Mouse (Mus musculus) myocyte (in vitro differentiated cells): ENCODE measurements around the gene Zpbp2. TPM values are rescaled to one million over a fixed set of nuclear protein-coding genes. Genes with fewer than 3 reads are reported as not detected.

ENCODE experiments used
- H3K27me3 ChIP-seq: one replicate; pipeline ENCODE4 v1.6.1; 2011; ENCODE audit not compliant: control insufficient read depth, insufficient read depth, insufficient read length
- H3K36me3 ChIP-seq: one replicate; pipeline ENCODE4 v1.6.1; 2011; ENCODE audit not compliant: control insufficient read depth, insufficient read depth
- H3K4me2 ChIP-seq: one replicate; pipeline ENCODE4 v1.6.1; 2011; ENCODE audit warnings: low read depth, control low read depth
- H3K4me3 ChIP-seq: one replicate; pipeline ENCODE4 v1.5.1; 2011; ENCODE audit warnings: mild to moderate bottlenecking, control low read depth, moderate library complexity
- H3K79me2 ChIP-seq: one replicate; pipeline ENCODE4 v1.6.1; 2011; ENCODE audit not compliant: control insufficient read depth, insufficient read depth
- H3ac ChIP-seq: one replicate; pipeline ENCODE4 v1.6.1; 2011; ENCODE audit not compliant: control insufficient read depth, insufficient read length
- CEBPB ChIP-seq: IDR thresholded peaks from 2 replicates; pipeline ENCODE4 v1.6.1; 2011; ENCODE audit warnings: mild to moderate bottlenecking, moderate library complexity; ENCODE audit not compliant: poor library complexity, insufficient read depth, severe bottlenecking
- E2F4 ChIP-seq: IDR thresholded peaks from one replicate; pipeline ENCODE4 v1.6.1; 2011; ENCODE audit warnings: mild to moderate bottlenecking, control low read depth, moderate library complexity; ENCODE audit not compliant: insufficient read depth
- MAX ChIP-seq: IDR thresholded peaks from one replicate; pipeline ENCODE4 v1.6.1; 2011; ENCODE audit warnings: low read depth, mild to moderate bottlenecking, control low read depth
- MYOD1 ChIP-seq, 3 experiments: IDR thresholded peaks; one replicate each; pipeline ENCODE4 v1.6.1; 2011; ENCODE audit warnings: control low read depth in 2 of 3, low read depth in 2 of 3, mild to moderate bottlenecking in 2 of 3, moderate library complexity in 1 of 3; ENCODE audit not compliant: insufficient read length in 2 of 3, control insufficient read depth in 1 of 3
- MYOG ChIP-seq, 3 experiments: IDR thresholded peaks; one replicate each; pipeline ENCODE4 v1.6.1; 2011; ENCODE audit warnings: control low read depth in 2 of 3, low read depth in 2 of 3, mild to moderate bottlenecking in 2 of 3; ENCODE audit not compliant: insufficient read length in 2 of 3, control insufficient read depth in 1 of 3, insufficient read depth in 1 of 3
- POLR2A ChIP-seq: IDR thresholded peaks from one replicate; pipeline ENCODE4 v1.6.1; 2011; ENCODE audit warnings: low read depth, mild to moderate bottlenecking, control low read depth, moderate library complexity; ENCODE audit not compliant: insufficient read length
- POLR2AphosphoS2 ChIP-seq: IDR thresholded peaks from one replicate; pipeline ENCODE4 v1.6.1; 2011; ENCODE audit warnings: low read depth, control low read depth; ENCODE audit not compliant: insufficient read length
- REST ChIP-seq: IDR thresholded peaks from one replicate; pipeline ENCODE4 v1.6.1; 2011; ENCODE audit warnings: mild to moderate bottlenecking, control low read depth, moderate library complexity; ENCODE audit not compliant: insufficient read depth, insufficient read length
- SRF ChIP-seq: IDR thresholded peaks from one replicate; pipeline ENCODE4 v1.6.1; 2011; ENCODE audit warnings: low read depth; ENCODE audit not compliant: control insufficient read depth, insufficient read length
- TCF12 ChIP-seq: IDR thresholded peaks from one replicate; pipeline ENCODE4 v1.6.1; 2011; ENCODE audit warnings: mild to moderate bottlenecking, control low read depth; ENCODE audit not compliant: poor library complexity, insufficient read depth, severe bottlenecking
- TCF3 ChIP-seq: IDR thresholded peaks from one replicate; pipeline ENCODE4 v1.6.1; 2011; ENCODE audit warnings: low read depth, control low read depth; ENCODE audit not compliant: insufficient read length
- USF1 ChIP-seq: IDR thresholded peaks from one replicate; pipeline ENCODE4 v1.6.1; 2011; ENCODE audit warnings: low read depth, mild to moderate bottlenecking, control low read depth, moderate library complexity
- polyA plus RNA-seq: library from polyadenylated mRNA; unstranded; fragments of >200 nt; fragmentation: generic; extraction: Trizol; gene quantifications from one replicate; pipeline ENCODE4 v1.2.1, GENCODE M21; 2012; ENCODE audit warnings: missing spikeins

Gene Zpbp2
- polyA plus RNA-seq, 1 experiment, result not detected

DNA sequence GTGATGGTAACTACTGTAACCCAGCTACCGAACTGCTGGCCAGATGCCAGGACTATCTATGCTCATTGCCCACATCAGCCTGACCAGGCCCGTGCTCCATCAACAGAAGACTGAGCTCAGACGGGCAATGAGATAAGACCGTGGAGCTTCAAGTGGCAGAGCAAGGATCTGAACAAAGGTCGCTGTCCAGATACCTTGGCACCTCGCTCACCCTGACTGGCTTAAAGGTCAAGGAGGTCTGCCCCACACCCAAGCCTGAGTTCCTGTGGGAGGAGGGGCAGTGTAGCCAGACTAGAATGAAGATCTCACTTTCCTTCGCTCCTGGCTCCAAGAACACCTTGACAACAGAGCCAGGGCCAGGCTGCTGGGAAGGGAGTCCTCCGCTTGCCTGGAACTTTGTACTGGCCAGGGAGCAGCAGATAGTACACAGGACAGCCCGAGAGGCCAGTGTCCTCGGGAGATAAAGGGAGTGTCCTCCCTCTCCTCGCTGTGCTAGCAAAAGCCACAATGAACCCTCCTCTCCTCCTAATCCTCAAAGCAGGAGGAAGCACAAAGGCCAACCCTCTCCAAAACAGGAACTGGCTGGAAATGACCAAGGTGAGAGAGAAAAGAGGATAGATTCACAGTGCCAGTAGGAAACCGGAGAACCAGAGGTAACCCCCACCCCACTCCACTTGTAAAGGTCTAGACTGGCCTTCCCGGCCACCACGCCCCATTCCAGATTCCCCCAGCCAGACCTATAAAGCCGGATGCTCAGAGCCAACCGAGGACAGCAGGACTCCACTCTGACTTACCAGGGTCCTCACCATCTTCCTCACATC is 29.6 kb downstream of the Zpbp2 start:
- H3K4me3 ChIP-seq, result no peak overlapping the region
- no peak overlapping the region for H3ac ChIP-seq
- H3K4me2 ChIP-seq, result no peak overlapping the region
- TF ChIP-seq E2F4, result no peak
- no peak for TF ChIP-seq SRF
- no peak for TF ChIP-seq TCF3
- TF ChIP-seq POLR2A, result no peak
- no peak for TF ChIP-seq USF1
- no peak for TF ChIP-seq REST
- TF ChIP-seq TCF12, result no peak
- TF ChIP-seq CEBPB, result no peak
- no peak for TF ChIP-seq MYOD1 (IDR thresholded peaks at IDR 0.05; ENCODE audit: control insufficient read depth in 1 of 3, insufficient read length in 2 of 3, low read depth in 2 of 3)
- no peak for TF ChIP-seq MAX
- TF ChIP-seq MYOG (IDR thresholded peaks at IDR 0.05; ENCODE audit: control insufficient read depth in 1 of 3, insufficient read depth in 1 of 3, insufficient read length in 2 of 3, low read depth in 2 of 3), result no peak
- no peak for TF ChIP-seq POLR2AphosphoS2
- H3K79me2 ChIP-seq, result peaks cover 8% of the 10 kb centered on the region
- H3K36me3 ChIP-seq, result peaks cover 7% of the 10 kb centered on the region
- H3K27me3 ChIP-seq, result no peaks in the 10 kb centered on the region

DNA sequence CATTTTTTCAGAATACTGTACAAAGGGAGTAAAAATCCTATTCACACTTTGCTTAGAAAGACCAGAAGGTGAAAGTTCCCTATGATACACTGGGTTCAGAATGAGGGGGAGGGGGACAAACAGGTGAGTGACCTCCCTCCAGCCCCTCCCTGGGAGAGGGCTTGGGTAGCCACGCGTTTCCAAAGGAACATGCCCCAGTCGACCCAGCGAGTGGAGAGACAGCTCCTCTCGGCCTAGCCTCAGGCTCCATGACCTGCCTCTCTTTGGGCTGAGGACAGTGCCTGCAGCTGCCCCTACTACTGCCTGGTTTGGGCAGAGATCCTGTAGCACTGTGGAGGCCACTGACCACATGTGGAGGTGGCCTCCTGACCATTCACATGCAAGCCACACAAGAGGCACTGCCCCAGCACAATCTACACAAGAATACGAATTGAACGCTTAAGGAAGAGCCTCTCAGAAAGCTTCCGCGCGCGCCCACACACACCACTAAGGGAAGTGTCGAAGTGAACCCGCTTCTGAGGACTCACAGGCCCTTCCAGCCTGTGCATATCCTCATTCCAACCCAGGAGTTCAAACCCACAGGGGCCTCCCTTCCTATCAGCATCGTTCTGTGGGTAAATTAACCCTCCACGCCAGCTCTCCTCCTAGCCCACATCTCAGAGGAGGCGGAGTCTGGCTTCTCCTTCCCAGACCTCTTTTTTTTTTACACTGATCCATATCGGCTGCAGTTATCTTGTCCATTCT is 30.6 kb downstream of the Zpbp2 start:
- H3K79me2 ChIP-seq, result peaks cover 16% of the 10 kb centered on the region
- TF ChIP-seq TCF3 (no peak), MYOD1 (IDR thresholded peaks at IDR 0.05; ENCODE audit: control insufficient read depth in 1 of 3, insufficient read length in 2 of 3, low read depth in 2 of 3) (no peak), USF1 (no peak), POLR2A (no peak), MAX (no peak), TCF12 (no peak), SRF (no peak), MYOG (IDR thresholded peaks at IDR 0.05; ENCODE audit: control insufficient read depth in 1 of 3, insufficient read depth in 1 of 3, insufficient read length in 2 of 3, low read depth in 2 of 3) (no peak), E2F4 (no peak), POLR2AphosphoS2 (no peak), CEBPB (no peak), REST (no peak)
- no peaks in the 10 kb centered on the region for H3K27me3 ChIP-seq
- H3K4me3 ChIP-seq, result no peak overlapping the region
- no peak overlapping the region for H3K4me2 ChIP-seq
- H3K36me3 ChIP-seq, result peaks cover 7% of the 10 kb centered on the region
- no peak overlapping the region for H3ac ChIP-seq

DNA sequence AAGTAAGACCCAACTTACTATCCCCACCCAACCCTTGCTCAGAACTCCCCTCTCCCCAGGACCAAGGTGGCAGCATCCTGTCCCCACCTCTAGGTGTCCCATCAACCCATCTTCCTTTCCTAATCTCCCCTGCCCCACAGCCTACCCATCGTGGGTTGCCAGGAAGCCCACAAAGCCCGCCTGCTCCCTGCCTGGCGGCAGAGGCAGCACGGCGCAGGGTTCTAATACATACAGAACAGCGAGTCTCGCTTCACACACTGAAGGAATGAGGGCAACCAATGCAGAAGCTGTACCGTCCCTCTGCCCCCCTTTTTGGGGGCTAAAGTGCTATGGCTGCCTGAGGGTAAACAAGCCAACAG is 31.1 kb downstream of the Zpbp2 start:
- H3ac ChIP-seq, result no peak overlapping the region
- no peaks in the 10 kb centered on the region for H3K27me3 ChIP-seq
- H3K4me2 ChIP-seq, result no peak overlapping the region
- no peak for TF ChIP-seq REST
- TF ChIP-seq E2F4, result no peak
- no peak for TF ChIP-seq MAX
- no peak for TF ChIP-seq SRF
- TF ChIP-seq USF1, result no peak
- no peak for TF ChIP-seq POLR2A
- no peak for TF ChIP-seq MYOD1 (IDR thresholded peaks at IDR 0.05; ENCODE audit: control insufficient read depth in 1 of 3, insufficient read length in 2 of 3, low read depth in 2 of 3)
- no peak for TF ChIP-seq POLR2AphosphoS2
- TF ChIP-seq TCF3, result no peak
- no peak for TF ChIP-seq TCF12
- TF ChIP-seq MYOG (IDR thresholded peaks at IDR 0.05; ENCODE audit: control insufficient read depth in 1 of 3, insufficient read depth in 1 of 3, insufficient read length in 2 of 3, low read depth in 2 of 3), result no peak
- TF ChIP-seq CEBPB, result no peak
- H3K4me3 ChIP-seq, result no peak overlapping the region
- H3K79me2 ChIP-seq, result peaks cover 20% of the 10 kb centered on the region
- peaks cover 7% of the 10 kb centered on the region for H3K36me3 ChIP-seq

DNA sequence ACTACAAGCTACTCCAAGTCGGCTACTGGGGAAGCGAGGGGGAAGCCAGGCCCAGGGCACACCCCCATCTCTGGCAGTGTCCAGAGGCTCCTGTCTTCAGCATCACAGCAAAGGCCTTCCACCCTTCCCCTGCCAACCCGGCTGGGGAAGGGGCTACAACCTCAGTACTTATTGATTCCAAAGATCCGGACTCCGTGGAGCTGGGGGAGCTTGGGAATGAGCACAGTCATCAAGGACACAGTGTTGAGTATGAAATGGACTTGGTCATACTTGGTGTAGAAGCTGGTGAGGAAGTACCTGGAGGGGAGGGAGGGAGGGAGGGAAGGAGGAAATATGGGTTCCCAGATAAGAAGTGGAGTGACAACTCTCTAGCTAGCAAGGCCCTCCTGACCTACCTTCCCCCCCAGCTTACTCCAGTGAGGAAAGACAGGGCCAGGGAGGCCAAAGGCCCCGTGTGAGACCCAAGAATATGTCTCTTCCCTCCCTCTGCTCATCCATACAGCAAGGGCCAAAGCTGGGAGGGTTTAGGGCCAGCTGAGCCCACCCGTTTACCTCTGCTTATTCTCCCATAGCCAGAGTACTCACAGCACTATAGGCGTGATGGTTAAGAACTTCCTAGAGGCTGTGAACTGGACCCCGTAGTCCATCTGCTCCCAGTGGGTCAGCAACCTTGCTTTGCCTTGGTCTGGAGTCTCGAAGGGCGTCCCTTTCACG is 31.8 kb downstream of the Zpbp2 start:
- peaks cover 20% of the 10 kb centered on the region for H3K79me2 ChIP-seq
- H3K27me3 ChIP-seq, result no peaks in the 10 kb centered on the region
- no peak overlapping the region for H3K4me3 ChIP-seq
- no peak overlapping the region for H3ac ChIP-seq
- no peak overlapping the region for H3K4me2 ChIP-seq
- H3K36me3 ChIP-seq, result peaks cover 7% of the 10 kb centered on the region
- TF ChIP-seq TCF12, result no peak

DNA sequence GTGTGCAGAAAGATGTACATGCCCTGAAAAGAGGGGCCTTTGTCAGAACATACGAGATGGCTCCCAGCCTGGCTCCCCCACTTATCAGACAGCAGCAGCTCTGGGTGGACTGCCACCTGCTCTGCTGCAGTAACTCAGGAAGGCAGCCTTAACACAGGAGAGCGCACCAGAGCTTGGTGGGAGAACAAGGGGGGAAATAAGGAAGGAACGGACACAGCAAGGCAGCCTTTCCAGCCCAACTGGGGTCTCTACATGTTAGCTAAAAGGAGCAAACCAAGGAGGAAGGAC is 32.3 kb downstream of the Zpbp2 start:
- H3K27me3 ChIP-seq, result no peaks in the 10 kb centered on the region
- H3K4me2 ChIP-seq, result no peak overlapping the region
- no peak overlapping the region for H3K4me3 ChIP-seq
- H3ac ChIP-seq, result no peak overlapping the region
- peaks cover 7% of the 10 kb centered on the region for H3K36me3 ChIP-seq
- no peak for TF ChIP-seq USF1
- no peak for TF ChIP-seq SRF
- TF ChIP-seq MAX, result no peak
- H3K79me2 ChIP-seq, result peaks cover 20% of the 10 kb centered on the region
